Mouse (Mus musculus) kidney, adult 2 months (tissue): ENCODE measurements at regions not wholly inside any gene's neighbourhood (a gene's known extent, or its start where the extent isn't known, plus 50 kb on each side); places are given as distances from the start of the nearest gene placed in this dataset.

Experiments
- CTCF ChIP-seq: fragments of 200-500 bp; conservative IDR thresholded peaks from 2 replicates; pipeline ENCODE4 v1.5.1; 2011; ENCODE audit warnings: low read depth, mild to moderate bottlenecking, control low read depth, low read length, moderate library complexity, mixed read lengths; ENCODE audit not compliant: insufficient read depth, insufficient read length
- POLR2A ChIP-seq: fragments of 200-500 bp; IDR thresholded peaks from one replicate; pipeline ENCODE4 v1.6.1; 2011; ENCODE audit warnings: low read depth, low read length, control low read depth

GRCm38 (mm10) chr12:107549452-107550296 is 61.2 kb downstream of the 3110018I06Rik start:
- TF ChIP-seq CTCF = no peak
- no peak for TF ChIP-seq POLR2A
